Mouse (Mus musculus): ENCODE measurements around the gene Chd9.
"Not testable (repeated sequence)": the region's sequence is repeated elsewhere in the genome, so short reads cannot be mapped to it uniquely, and the experiment has no call there.

- TF ChIP-seq POLR2A (IDR thresholded peaks at IDR 0.05; ENCODE audit: low read depth, low read length); CTCF (IDR thresholded peaks at IDR 0.05; ENCODE audit: extremely low read depth, insufficient read length, insufficient replicate concordance, low read depth, low read length): not testable (repeated sequence)
Measured at GRCm38 (mm10) chr8:90930125-90930524, 102.0 kb downstream of the Chd9 start.

Measured in small intestine, adult 2 months (tissue).